Mouse (Mus musculus) induced T-regulatory cell, adult 2 months (primary cell): ENCODE results near the gene Gpr180.

Experiments
- DNase-seq: peaks from one replicate; pipeline ENCODE4 v3.0.0-alpha.2; 2012; ENCODE audit warnings: low read depth

The Gpr180 gene

GRCm38 (mm10) chr14:118209642-118210041 is 72.7 kb downstream of the Gpr180 start:
- no peak for DNase-seq

GRCm38 (mm10) chr14:118212188-118212804 is 75.3 kb downstream of the Gpr180 start:
- DNase-seq, result no peak
